Mouse (Mus musculus): ENCODE measurements at regions not wholly inside any gene's neighbourhood (a gene's known extent, or its start where the extent isn't known, plus 50 kb on each side); places are given as distances from the start of the nearest gene placed in this dataset.

- DNase-seq (ENCODE audit: low spot score) = no peak
Measured at GRCm38 (mm10) chr6:111621684-111622480, 651.7 kb upstream of the Lmcd1 start.

GRCm38 (mm10) chr6:111622481-111623139 lies 650.9 kb upstream of the Lmcd1 start:
- DNase-seq (ENCODE audit: low spot score) = no peak

GRCm38 (mm10) chr6:111623140-111623497 lies 650.4 kb upstream of the Lmcd1 start:
- DNase-seq (ENCODE audit: low spot score) = no peak

GRCm38 (mm10) chr6:111625501-111625900 lies 648.1 kb upstream of the Lmcd1 start:
- DNase-seq (ENCODE audit: low spot score) = no peak

GRCm38 (mm10) chr6:111652736-111653135 lies 620.8 kb upstream of the Lmcd1 start:
- DNase-seq (ENCODE audit: low spot score) = no peak

GRCm38 (mm10) chr6:111659957-111660356 lies 613.6 kb upstream of the Lmcd1 start:
- no peak for DNase-seq (ENCODE audit: low spot score)

GRCm38 (mm10) chr6:111664603-111665002 lies 609.0 kb upstream of the Lmcd1 start:
- no peak for DNase-seq (ENCODE audit: low spot score)

- DNase-seq (ENCODE audit: low spot score) = no peak
Measured at GRCm38 (mm10) chr6:111684911-111685310, 588.6 kb upstream of the Lmcd1 start.

GRCm38 (mm10) chr6:111702864-111703263 lies 570.7 kb upstream of the Lmcd1 start:
- DNase-seq (ENCODE audit: low spot score) = no peak

GRCm38 (mm10) chr6:111708277-111708676 lies 565.3 kb upstream of the Lmcd1 start:
- no peak for DNase-seq (ENCODE audit: low spot score)

GRCm38 (mm10) chr6:111725969-111726368 lies 547.6 kb upstream of the Lmcd1 start:
- DNase-seq (ENCODE audit: low spot score) = no peak

GRCm38 (mm10) chr6:111730381-111730780 lies 543.2 kb upstream of the Lmcd1 start:
- no peak for DNase-seq (ENCODE audit: low spot score)

- no peak for DNase-seq (ENCODE audit: low spot score)
Measured at GRCm38 (mm10) chr6:111733926-111734325, 539.6 kb upstream of the Lmcd1 start.

GRCm38 (mm10) chr6:111738983-111739382 lies 534.6 kb upstream of the Lmcd1 start:
- DNase-seq (ENCODE audit: low spot score) = no peak

GRCm38 (mm10) chr6:111781710-111782481 lies 491.7 kb upstream of the Lmcd1 start:
- no peak for DNase-seq (ENCODE audit: low spot score)

- DNase-seq (ENCODE audit: low spot score) = no peak
Measured at GRCm38 (mm10) chr6:111808611-111809010, 464.9 kb upstream of the Lmcd1 start.

GRCm38 (mm10) chr6:111813982-111814603 lies 459.5 kb upstream of the Lmcd1 start:
- DNase-seq (ENCODE audit: low spot score) = no peak

- no peak for DNase-seq (ENCODE audit: low spot score)
Measured at GRCm38 (mm10) chr6:111815150-111815549, 458.4 kb upstream of the Lmcd1 start.

GRCm38 (mm10) chr6:111820265-111820664 lies 453.3 kb upstream of the Lmcd1 start:
- no peak for DNase-seq (ENCODE audit: low spot score)

- DNase-seq (ENCODE audit: low spot score) = no peak
Measured at GRCm38 (mm10) chr6:111844321-111844835, 429.2 kb upstream of the Lmcd1 start.

- no peak for DNase-seq (ENCODE audit: low spot score)
Measured at GRCm38 (mm10) chr6:111866101-111866598, 407.4 kb upstream of the Lmcd1 start.

- DNase-seq (ENCODE audit: low spot score) = no peak
Measured at GRCm38 (mm10) chr6:111882557-111882956, 391.0 kb upstream of the Lmcd1 start.

Measured in urinary bladder, postnatal 10 days (tissue).